8 mouse cellular contexts compared by ENCODE assay signal in genomic region chr1:133100980-133101798, GRCm38 (mm10). TPM values are rescaled to one million over a fixed set of nuclear protein-coding genes. Genes with fewer than 3 reads are reported as not detected.
DNase-seq lines count a peak whose midpoint lies in the region; ATAC-seq and TF ChIP-seq lines count a peak whose summit lies in the region.

No protein-coding gene starts in this region.

- intact Hi-C loops in heart, adult 2 months (cut with DNase I) = loop anchor here (1.0 kb wide), 1 partner anchor 62 kb away; no protein-coding TSS in a partner anchor

- DNase-seq in adrenal gland, adult 2 months = peak; percentile 71
- DNase-seq in embryo, embryonic 9.5 days (ENCODE audit: extremely low spot score) = peak; percentile 72
- peak; percentile 74 to 82 for DNase-seq in heart, adult 2 months
- DNase-seq in kidney, postnatal 0 days (ENCODE audit: low spot score) = peak; percentile 85
- peak; percentile 62 for DNase-seq in ovary, postnatal 14 days (ENCODE audit: low spot score)
- DNase-seq in thymus, postnatal 0 days (ENCODE audit: low spot score) = peak; percentile 75

- ATAC-seq in kidney, postnatal 0 days (replicated peaks; ENCODE audit: low FRiP score, low read depth) = peak; percentile 54
- ATAC-seq in liver, embryonic 12.5 days = peak; percentile 53; the same call in 1 of the 2 replicates

- no peak overlapping the region for H3K9ac ChIP-seq in heart, adult 2 months (ENCODE audit: low read depth, low read length)
- no peak overlapping the region for H3K9ac ChIP-seq in kidney, postnatal 0 days (ENCODE audit: low read depth, low read length)
- no peak overlapping the region for H3K9ac ChIP-seq in liver, embryonic 12.5 days

- no peak overlapping the region for H3K27ac ChIP-seq in heart, adult 2 months
- 0 out of 2 replicates have a peak overlapping the region, but pooled peaks have one; percentile 20 for H3K27ac ChIP-seq in kidney, postnatal 0 days
- no peak overlapping the region for H3K27ac ChIP-seq in liver, embryonic 12.5 days

- WGBS in heart, adult 2 months = 36% methylated on average over 17 of the region's 17 CpGs
- WGBS in kidney, postnatal 0 days = 39% methylated on average over 17 of the region's 17 CpGs
- 28% methylated on average over 17 of the region's 17 CpGs for WGBS in liver, embryonic 12.5 days (ENCODE audit: insufficient replicate concordance)

- no peak overlapping the region for H3ac ChIP-seq in C2C12 (ENCODE audit: control insufficient read depth, insufficient read length, low read depth)

- TF ChIP-seq EP300 in heart, adult 2 months (IDR thresholded peaks at IDR 0.05; ENCODE audit: insufficient read depth, low read depth, low read length) = no peak

- H3K36me3 ChIP-seq in C2C12 (ENCODE audit: control insufficient read depth, insufficient read depth) = no peaks in the 10 kb centered on the region
- no peaks in the 10 kb centered on the region for H3K36me3 ChIP-seq in heart, adult 2 months (ENCODE audit: control insufficient read depth, insufficient read depth, low read length)
- peaks cover 5% of the 10 kb centered on the region; the same call in 1 of the 2 replicates for H3K36me3 ChIP-seq in kidney, postnatal 0 days (ENCODE audit: insufficient read depth, low read length)
- H3K36me3 ChIP-seq in liver, embryonic 12.5 days = peaks cover 25% of the 10 kb centered on the region

- H3K79me2 ChIP-seq in C2C12 (ENCODE audit: control insufficient read depth, insufficient read depth) = no peaks in the 10 kb centered on the region
- H3K79me2 ChIP-seq in heart, adult 2 months (replicated peaks; ENCODE audit: control insufficient read depth, insufficient read depth, low read length) = 0 out of 2 replicates have a peak, but pooled peaks cover 1% of the 10 kb centered on the region

- H3K4me3 ChIP-seq in C2C12 (ENCODE audit: insufficient read depth, poor library complexity, severe bottlenecking) = no peak overlapping the region
- no peak overlapping the region for H3K4me3 ChIP-seq in heart, adult 2 months
- no peak overlapping the region for H3K4me3 ChIP-seq in kidney, postnatal 0 days (replicated peaks; ENCODE audit: low read depth, low read length)
- no peak overlapping the region for H3K4me3 ChIP-seq in liver, embryonic 12.5 days

- TF ChIP-seq POLR2A in heart, adult 2 months (IDR thresholded peaks at IDR 0.05; ENCODE audit: insufficient read depth, low read depth, low read length) = no peak

- H3K79me3 ChIP-seq in C2C12 (ENCODE audit: low read depth) = no peaks in the 10 kb centered on the region

- peaks cover 5% of the 10 kb centered on the region for H3K27me3 ChIP-seq in C2C12 (ENCODE audit: control insufficient read depth, insufficient read depth, insufficient read length)
- H3K27me3 ChIP-seq in heart, adult 2 months (ENCODE audit: control insufficient read depth, insufficient read depth, low read length) = no peaks in the 10 kb centered on the region
- H3K27me3 ChIP-seq in kidney, postnatal 0 days (ENCODE audit: insufficient read depth, low read length) = no peaks in the 10 kb centered on the region
- no peaks in the 10 kb centered on the region for H3K27me3 ChIP-seq in liver, embryonic 12.5 days (replicated peaks)

- no peaks in the 10 kb centered on the region for H3K4me1 ChIP-seq in heart, adult 2 months (ENCODE audit: control insufficient read depth, insufficient read depth, low read length)
- no peaks in the 10 kb centered on the region for H3K4me1 ChIP-seq in kidney, postnatal 0 days (replicated peaks; ENCODE audit: insufficient read depth, low read length)
- H3K4me1 ChIP-seq in liver, embryonic 12.5 days = peaks cover 6% of the 10 kb centered on the region

- no peak overlapping the region for H3K4me2 ChIP-seq in kidney, postnatal 0 days (ENCODE audit: low read length)
- no peak overlapping the region for H3K4me2 ChIP-seq in liver, embryonic 12.5 days

- H3K9me3 ChIP-seq in kidney, postnatal 0 days (replicated peaks; ENCODE audit: low read length) = no peaks in the 10 kb centered on the region
- no peaks in the 10 kb centered on the region for H3K9me3 ChIP-seq in liver, embryonic 12.5 days (replicated peaks)

- peak; percentile 66 for TF ChIP-seq CTCF in C2C12 (IDR thresholded peaks at IDR 0.05; ENCODE audit: control insufficient read depth, insufficient read depth, insufficient read length)
- TF ChIP-seq CTCF in heart, adult 2 months (IDR thresholded peaks at IDR 0.05) = peak; percentile 95
- TF ChIP-seq CTCF in kidney, postnatal 0 days (IDR thresholded peaks at IDR 0.05; ENCODE audit: low read depth) = peak; percentile 88

TF ChIP-seq in C2C12, 6 proteins besides CTCF, POLR2A, EP300 and RAD21:
- TF ChIP-seq MYOG (IDR thresholded peaks at IDR 0.05; ENCODE audit: control insufficient read depth, extremely low read depth, insufficient read length) (no peak), USF1 (IDR thresholded peaks at IDR 0.05; ENCODE audit: low read depth) (no peak)

RNA-seq across cellular contexts. Expression of gene Ppp1r15b, which starts 29.8 kb away (rescaled TPM):
- 28.0 TPM for polyA plus RNA-seq in C2C12 (2012; fragmentation: generic; extraction: Trizol)
- 10 to 100 TPM; 89.6 to 90.2 TPM for total RNA-seq in adrenal gland, adult 2 months (2021)
- 34.1 and 40.4 TPM in 2 replicates for polyA plus RNA-seq in adrenal gland, adult 2 months (2012; rRNA removed)
- 10 to 100 TPM; 21.5 to 22.8 TPM for total RNA-seq in heart, adult 2 months (2021)
- 8.6 and 12.8 TPM in 2 replicates for polyA plus RNA-seq in heart, adult 2 months (2012; rRNA removed)
- polyA plus RNA-seq in kidney, postnatal 0 days (2015; fragmentation: Nextera tagmentation; extraction: Ambion mirVana) = 27.2 and 29.5 TPM in 2 replicates
- 60.8 and 63.8 TPM in 2 replicates for polyA plus RNA-seq in liver, embryonic 12.5 days (2016; fragmentation: Nextera tagmentation; extraction: Ambion mirVana)
- 32.4 and 34.2 TPM in 2 replicates for polyA plus RNA-seq in thymus, postnatal 0 days (2015; fragmentation: Nextera tagmentation; extraction: Ambion mirVana)

RNA-seq across cellular contexts. Expression of gene Pik3c2b, which starts 55.7 kb away (rescaled TPM):
- 0.39 TPM for polyA plus RNA-seq in C2C12 (2012; fragmentation: generic; extraction: Trizol)
- 1 to 10 TPM; 4.6 to 6.5 TPM for total RNA-seq in adrenal gland, adult 2 months (2021)
- 6.5 and 7.2 TPM in 2 replicates for polyA plus RNA-seq in adrenal gland, adult 2 months (2012; rRNA removed)
- total RNA-seq in heart, adult 2 months (2021) = 10 to 100 TPM; 14.6 to 19.4 TPM
- 19.9 and 22.0 TPM in 2 replicates for polyA plus RNA-seq in heart, adult 2 months (2012; rRNA removed)
- polyA plus RNA-seq in kidney, postnatal 0 days (2015; fragmentation: Nextera tagmentation; extraction: Ambion mirVana) = 3.0 and 3.2 TPM in 2 replicates
- 1.8 and 1.9 TPM in 2 replicates for polyA plus RNA-seq in liver, embryonic 12.5 days (2016; fragmentation: Nextera tagmentation; extraction: Ambion mirVana)
- polyA plus RNA-seq in thymus, postnatal 0 days (2015; fragmentation: Nextera tagmentation; extraction: Ambion mirVana) = 2.1 and 2.6 TPM in 2 replicates
